Mouse (Mus musculus): ENCODE results near the gene Lrrc74a. TPM values are rescaled to one million over a fixed set of nuclear protein-coding genes. Genes with fewer than 3 reads are reported as not detected.

Lrrc74a gene
- polyA plus RNA-seq, 1 experiment from 2014 or later = not detected

DNA sequence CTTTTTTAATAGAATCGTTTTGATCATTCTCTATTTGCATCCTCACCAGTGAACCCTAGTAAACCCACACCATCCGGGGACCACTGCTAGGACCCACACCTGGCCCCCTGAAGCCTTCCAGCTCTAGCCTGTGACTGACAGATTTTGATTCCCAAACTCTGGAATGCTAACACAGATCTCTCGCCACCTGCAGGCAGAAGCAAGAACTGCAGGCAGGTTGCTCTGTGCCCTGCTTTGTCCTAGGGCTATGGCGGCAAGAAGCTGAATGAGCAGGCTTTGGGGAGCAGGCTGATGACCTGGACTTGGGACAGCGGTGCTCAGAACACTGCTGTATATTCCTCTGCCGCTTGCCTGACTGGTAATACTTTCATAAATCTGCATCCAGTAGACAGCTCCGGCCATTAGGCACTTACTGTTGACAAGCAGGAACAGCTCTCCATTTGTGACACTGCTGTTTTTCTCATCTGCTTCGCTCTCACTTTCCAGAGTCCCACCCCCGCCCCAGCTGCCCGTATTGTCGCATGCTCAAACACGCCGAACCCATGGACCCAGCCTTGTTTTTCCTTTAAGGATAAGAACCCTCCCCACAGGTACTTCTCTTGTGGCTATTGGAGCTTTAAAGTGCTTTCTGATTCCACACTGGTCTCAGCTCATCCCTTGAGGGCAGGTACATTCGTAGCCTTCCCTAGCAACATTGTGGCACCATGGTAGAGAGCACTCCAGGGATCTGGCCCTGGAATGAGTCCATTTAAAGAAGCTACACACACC lies 64.8 kb downstream of the Lrrc74a start:
- Histone ChIP-seq H3K27me3 (replicated peaks; ENCODE audit: control insufficient read depth, insufficient read depth, low read length) (no peaks in the 10 kb centered on the region), H3K36me3 (ENCODE audit: control insufficient read depth, insufficient read depth, low read length) (no peaks in the 10 kb centered on the region), H3K27ac (ENCODE audit: low read depth, low read length) (peak overlapping the region; percentile 49), H3K9me3 (replicated peaks; ENCODE audit: control insufficient read depth, low read length) (no peaks in the 10 kb centered on the region), H3K4me1 (ENCODE audit: control insufficient read depth, insufficient read depth, low read length) (peaks cover 45% of the 10 kb centered on the region), H3K9ac (ENCODE audit: low read length) (peak overlapping the region; percentile 21; the same call in 1 of the 2 replicates), H3K4me3 (ENCODE audit: low read depth, low read length) (no peak overlapping the region), H3K4me2 (ENCODE audit: low read length) (no peak overlapping the region)
- DNase-seq (ENCODE audit: low spot score) (peak; percentile 93), ATAC-seq (peak; percentile 11)
- 14% methylated on average over 14 of the region's 14 CpGs for WGBS

DNA sequence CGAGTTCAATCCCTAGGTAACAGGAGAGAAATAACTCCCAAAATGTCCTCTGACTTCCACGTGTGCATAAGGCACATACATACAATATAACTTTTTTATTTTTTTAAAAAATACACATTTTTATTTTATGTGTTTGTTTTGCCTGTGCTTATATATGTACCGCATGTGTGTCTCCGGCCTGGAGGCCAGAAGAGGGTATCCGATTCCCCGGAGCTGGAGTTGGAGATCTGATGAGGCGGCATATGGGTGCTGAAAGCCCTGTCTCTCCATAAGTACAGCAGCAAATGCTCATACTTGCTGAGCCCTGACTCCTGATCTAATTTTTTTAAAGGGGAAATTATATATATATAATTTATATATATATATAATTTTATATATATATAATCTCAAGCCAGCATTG lies 65.6 kb downstream of the Lrrc74a start:
- no peak for ATAC-seq
- peaks cover 53% of the 10 kb centered on the region for H3K4me1 ChIP-seq (ENCODE audit: control insufficient read depth, insufficient read depth, low read length)
- no peak overlapping the region for H3K4me2 ChIP-seq (ENCODE audit: low read length)
- H3K9me3 ChIP-seq (replicated peaks; ENCODE audit: control insufficient read depth, low read length) = no peaks in the 10 kb centered on the region
- H3K36me3 ChIP-seq (ENCODE audit: control insufficient read depth, insufficient read depth, low read length) = no peaks in the 10 kb centered on the region
- H3K4me3 ChIP-seq (ENCODE audit: low read depth, low read length) = no peak overlapping the region
- H3K27ac ChIP-seq (ENCODE audit: low read depth, low read length) = peak overlapping the region; percentile 98
- WGBS = 86% methylated on average over 7 of the region's 7 CpGs
- H3K27me3 ChIP-seq (replicated peaks; ENCODE audit: control insufficient read depth, insufficient read depth, low read length) = no peaks in the 10 kb centered on the region
- H3K9ac ChIP-seq (ENCODE audit: low read length) = no peak overlapping the region
- no peak for DNase-seq (ENCODE audit: low spot score)

DNA sequence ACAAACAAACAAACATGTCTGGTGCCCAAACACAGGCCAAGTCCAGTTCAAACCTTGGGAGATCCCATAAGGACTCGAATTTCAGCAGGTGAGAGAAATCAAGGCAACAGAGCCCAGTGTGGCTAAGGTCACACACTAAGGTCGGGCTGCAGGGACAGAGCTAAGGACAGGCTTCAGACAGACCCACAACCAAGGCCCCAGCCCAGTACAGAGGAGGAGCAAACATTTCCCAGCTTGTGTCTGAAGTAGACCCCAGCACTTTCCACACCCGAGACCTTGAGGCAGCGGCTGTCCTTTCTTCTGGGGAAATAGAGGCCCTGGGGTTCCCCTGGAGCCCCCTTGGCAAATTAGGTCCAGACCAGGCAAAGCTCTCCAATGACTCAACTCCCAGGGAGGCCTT lies 66.2 kb downstream of the Lrrc74a start:
- peaks cover 58% of the 10 kb centered on the region for H3K4me1 ChIP-seq (ENCODE audit: control insufficient read depth, insufficient read depth, low read length)
- H3K9ac ChIP-seq (ENCODE audit: low read length) = peak overlapping the region; percentile 36; the same call in 1 of the 2 replicates
- 23% methylated on average over 4 of the region's 4 CpGs for WGBS
- peak overlapping the region; percentile 44; the same call in 1 of the 2 replicates for H3K4me2 ChIP-seq (ENCODE audit: low read length)
- H3K27ac ChIP-seq (ENCODE audit: low read depth, low read length) = peak overlapping the region; percentile 98
- H3K27me3 ChIP-seq (replicated peaks; ENCODE audit: control insufficient read depth, insufficient read depth, low read length) = no peaks in the 10 kb centered on the region
- DNase-seq (ENCODE audit: low spot score) (no peak), ATAC-seq (no peak)
- no peaks in the 10 kb centered on the region for H3K9me3 ChIP-seq (replicated peaks; ENCODE audit: control insufficient read depth, low read length)
- no peak overlapping the region for H3K4me3 ChIP-seq (ENCODE audit: low read depth, low read length)
- H3K36me3 ChIP-seq (ENCODE audit: control insufficient read depth, insufficient read depth, low read length) = no peaks in the 10 kb centered on the region

DNA sequence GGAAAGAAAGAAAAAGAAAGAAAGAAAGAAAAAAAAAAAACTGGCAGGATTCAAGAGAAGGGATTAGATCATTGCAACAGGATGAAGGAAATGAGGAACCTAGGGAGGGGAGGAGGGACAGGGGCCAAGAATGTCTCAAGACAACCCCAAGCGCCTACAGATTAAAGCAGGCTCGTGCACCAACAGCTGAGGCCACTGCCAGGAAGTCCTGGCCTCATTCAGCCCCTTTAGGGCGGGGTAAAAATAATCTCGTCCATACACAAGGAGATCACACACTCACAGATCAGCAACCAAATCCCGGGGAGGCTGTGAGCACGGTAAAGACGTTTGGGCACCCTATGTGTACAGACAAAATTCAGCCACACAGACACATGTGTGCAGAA lies 66.6 kb downstream of the Lrrc74a start:
- Histone ChIP-seq H3K9me3 (replicated peaks; ENCODE audit: control insufficient read depth, low read length) (no peaks in the 10 kb centered on the region), H3K9ac (ENCODE audit: low read length) (peak overlapping the region; percentile 57), H3K27ac (ENCODE audit: low read depth, low read length) (peak overlapping the region; percentile 98), H3K4me3 (ENCODE audit: low read depth, low read length) (no peak overlapping the region), H3K36me3 (ENCODE audit: control insufficient read depth, insufficient read depth, low read length) (no peaks in the 10 kb centered on the region), H3K4me1 (ENCODE audit: control insufficient read depth, insufficient read depth, low read length) (peaks cover 62% of the 10 kb centered on the region), H3K27me3 (replicated peaks; ENCODE audit: control insufficient read depth, insufficient read depth, low read length) (no peaks in the 10 kb centered on the region), H3K4me2 (ENCODE audit: low read length) (peak overlapping the region; percentile 44)
- ATAC-seq (peak; percentile 38), DNase-seq (ENCODE audit: low spot score) (peak; percentile 81)
- 0% methylated on average over 7 of the region's 7 CpGs for WGBS

DNA sequence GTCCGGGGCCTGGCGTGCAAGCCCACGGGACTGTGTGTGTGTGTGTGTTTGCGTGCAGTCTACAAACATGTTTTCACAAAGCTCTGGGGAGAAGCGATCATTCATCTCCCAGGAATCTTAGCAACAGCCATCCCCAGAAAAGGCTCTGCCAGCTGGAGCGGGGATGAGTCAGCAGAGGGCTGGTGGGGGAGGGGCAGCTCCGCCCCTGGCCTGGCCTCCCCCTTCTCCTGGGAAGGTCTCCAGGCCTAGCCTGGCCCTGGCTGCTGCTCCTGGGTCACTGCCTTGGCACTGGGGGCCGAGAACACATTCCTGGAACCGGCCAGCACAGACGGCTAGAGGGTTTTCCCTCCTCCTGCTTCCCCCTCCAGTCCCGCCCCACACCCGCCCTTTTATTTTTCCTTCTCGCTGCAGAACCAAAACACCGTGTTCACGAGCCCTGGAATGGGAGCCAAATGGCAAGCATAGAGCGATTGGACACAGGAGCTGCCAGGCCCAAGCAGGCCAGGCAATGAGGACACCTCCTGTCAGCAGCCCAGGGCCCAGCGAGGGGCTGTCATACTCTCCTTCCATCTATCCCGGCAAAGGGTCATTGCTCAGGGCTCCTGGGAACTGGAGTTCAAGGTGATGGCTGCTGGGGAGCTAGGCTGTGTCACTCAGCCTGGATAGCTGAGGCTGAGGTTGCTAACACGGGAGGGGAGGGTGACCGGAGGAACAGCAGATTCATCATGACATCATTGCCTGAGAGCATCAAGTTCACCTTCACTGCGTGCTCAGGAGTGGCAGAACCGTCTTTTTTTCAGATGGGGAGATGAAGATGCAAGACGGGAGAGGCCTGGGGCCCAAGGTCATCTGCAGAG lies 67.2 kb downstream of the Lrrc74a start:
- peak overlapping the region; percentile 44 for H3K4me2 ChIP-seq (ENCODE audit: low read length)
- peak overlapping the region; percentile 98 for H3K27ac ChIP-seq (ENCODE audit: low read depth, low read length)
- peak overlapping the region; percentile 57 for H3K9ac ChIP-seq (ENCODE audit: low read length)
- peaks cover 68% of the 10 kb centered on the region for H3K4me1 ChIP-seq (ENCODE audit: control insufficient read depth, insufficient read depth, low read length)
- no peak overlapping the region; the same call in 1 of the 2 replicates for H3K4me3 ChIP-seq (ENCODE audit: low read depth, low read length)
- H3K9me3 ChIP-seq (replicated peaks; ENCODE audit: control insufficient read depth, low read length) = no peaks in the 10 kb centered on the region
- 2% methylated on average over 23 of the region's 23 CpGs for WGBS
- H3K27me3 ChIP-seq (replicated peaks; ENCODE audit: control insufficient read depth, insufficient read depth, low read length) = no peaks in the 10 kb centered on the region
- no peaks in the 10 kb centered on the region for H3K36me3 ChIP-seq (ENCODE audit: control insufficient read depth, insufficient read depth, low read length)
- ATAC-seq (peak; percentile 71), DNase-seq (ENCODE audit: low spot score) (peak; percentile 94)

DNA sequence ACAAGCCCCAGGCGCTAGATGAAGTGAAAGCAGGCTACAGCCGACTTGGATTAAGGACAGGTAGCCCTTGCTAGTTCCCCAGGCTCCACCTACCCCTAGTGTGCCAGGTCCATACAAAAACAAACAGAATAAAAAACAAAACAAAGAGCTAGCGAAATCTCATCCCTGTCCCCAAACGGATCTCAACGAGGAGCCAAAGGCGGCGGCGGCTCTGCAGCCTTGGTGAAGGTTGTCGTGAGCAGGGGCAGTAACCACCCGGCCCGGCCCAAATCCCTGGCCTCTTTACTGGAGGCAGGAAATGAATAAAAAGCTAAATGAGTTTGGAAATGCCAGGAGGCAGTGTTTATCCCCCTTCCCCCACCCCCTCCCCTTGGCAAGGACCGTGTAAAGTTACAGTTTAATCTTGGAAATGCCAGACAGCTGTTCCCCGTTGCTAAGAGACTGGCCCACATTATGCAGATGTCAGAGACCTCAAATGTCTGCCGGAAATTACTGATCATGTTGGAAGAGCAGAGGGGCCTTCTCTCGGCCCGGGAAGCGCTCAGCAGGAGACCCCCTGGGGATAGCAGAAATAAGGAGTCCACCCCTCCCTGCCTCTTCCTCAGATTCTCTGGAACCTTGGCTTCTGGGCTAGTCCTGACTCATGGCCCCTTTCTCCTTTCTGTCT lies 68.0 kb downstream of the Lrrc74a start:
- Histone ChIP-seq H3K36me3 (ENCODE audit: control insufficient read depth, insufficient read depth, low read length) (no peaks in the 10 kb centered on the region), H3K4me1 (ENCODE audit: control insufficient read depth, insufficient read depth, low read length) (peaks cover 76% of the 10 kb centered on the region), H3K9me3 (replicated peaks; ENCODE audit: control insufficient read depth, low read length) (no peaks in the 10 kb centered on the region), H3K4me3 (ENCODE audit: low read depth, low read length) (no peak overlapping the region; the same call in 1 of the 2 replicates), H3K27ac (ENCODE audit: low read depth, low read length) (peak overlapping the region; percentile 98), H3K4me2 (ENCODE audit: low read length) (peak overlapping the region; percentile 44), H3K27me3 (replicated peaks; ENCODE audit: control insufficient read depth, insufficient read depth, low read length) (no peaks in the 10 kb centered on the region), H3K9ac (ENCODE audit: low read length) (peak overlapping the region; percentile 57)
- ATAC-seq (peak; percentile 27), DNase-seq (ENCODE audit: low spot score) (peak; percentile 90)
- WGBS = 2% methylated on average over 17 of the region's 17 CpGs

DNA sequence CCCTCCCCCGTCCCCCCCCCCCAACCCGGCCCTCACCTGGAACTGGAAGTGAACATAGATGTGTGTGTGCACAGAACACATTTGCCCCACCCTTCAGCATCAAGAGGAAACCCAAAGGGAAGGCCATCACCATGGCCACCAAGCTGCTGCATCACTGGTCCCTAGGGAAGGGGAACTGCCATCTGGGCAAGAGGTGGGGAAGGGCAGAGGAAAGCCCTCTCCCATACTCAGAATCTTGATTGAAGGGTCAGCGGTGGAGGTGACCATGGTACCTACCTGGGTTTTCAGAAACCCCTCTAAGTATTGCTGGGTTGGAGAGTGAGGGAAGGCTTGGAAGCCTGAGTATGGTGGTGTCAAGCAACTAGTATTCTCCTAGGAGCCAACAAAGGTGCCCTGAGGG lies 68.7 kb downstream of the Lrrc74a start:
- 38% methylated on average over 3 of the region's 3 CpGs for WGBS
- Histone ChIP-seq H3K36me3 (ENCODE audit: control insufficient read depth, insufficient read depth, low read length) (no peaks in the 10 kb centered on the region), H3K9me3 (replicated peaks; ENCODE audit: control insufficient read depth, low read length) (no peaks in the 10 kb centered on the region), H3K27me3 (replicated peaks; ENCODE audit: control insufficient read depth, insufficient read depth, low read length) (no peaks in the 10 kb centered on the region), H3K27ac (ENCODE audit: low read depth, low read length) (peak overlapping the region; percentile 98), H3K4me2 (ENCODE audit: low read length) (no peak overlapping the region), H3K4me3 (ENCODE audit: low read depth, low read length) (no peak overlapping the region), H3K4me1 (ENCODE audit: control insufficient read depth, insufficient read depth, low read length) (peaks cover 82% of the 10 kb centered on the region), H3K9ac (ENCODE audit: low read length) (0 out of 2 replicates have a peak overlapping the region, but pooled peaks have one; percentile 57)
- ATAC-seq (no peak), DNase-seq (ENCODE audit: low spot score) (no peak)

DNA sequence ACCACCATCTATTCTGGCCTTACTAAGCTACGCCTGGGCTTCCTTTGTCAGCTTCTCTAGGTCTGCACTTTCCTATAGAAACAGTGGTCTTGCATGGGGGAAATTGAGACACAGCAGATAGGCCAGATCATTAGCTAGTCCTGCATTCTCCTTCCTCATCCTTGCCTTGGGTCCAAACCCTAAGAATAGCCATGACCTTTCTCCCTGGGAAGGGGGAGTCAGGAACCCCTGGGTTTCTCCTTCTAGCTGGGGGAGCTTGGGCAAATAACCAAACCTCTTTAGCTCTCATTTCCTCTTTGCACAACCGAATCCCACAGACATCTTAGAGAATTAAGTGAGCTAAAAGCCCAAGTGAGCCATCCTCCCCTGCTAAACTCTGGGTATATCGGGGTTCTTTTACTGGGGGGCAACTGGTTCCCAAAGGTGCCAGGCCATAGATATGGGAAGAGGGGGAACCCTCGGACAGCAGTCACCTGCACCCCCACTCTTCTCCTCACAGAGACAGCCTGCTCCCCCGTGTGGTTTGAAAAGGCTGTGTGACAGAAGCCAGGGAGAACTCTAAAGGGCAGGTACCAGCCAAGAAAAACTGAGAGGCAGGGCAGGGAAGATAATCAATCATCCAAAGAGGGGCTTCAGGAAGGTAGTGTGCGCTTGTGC lies 69.6 kb downstream of the Lrrc74a start:
- peaks cover 88% of the 10 kb centered on the region for H3K4me1 ChIP-seq (ENCODE audit: control insufficient read depth, insufficient read depth, low read length)
- ATAC-seq = no peak
- H3K4me3 ChIP-seq (ENCODE audit: low read depth, low read length) = no peak overlapping the region
- peak overlapping the region; percentile 59 for H3K27ac ChIP-seq (ENCODE audit: low read depth, low read length)
- H3K27me3 ChIP-seq (replicated peaks; ENCODE audit: control insufficient read depth, insufficient read depth, low read length) = no peaks in the 10 kb centered on the region
- no peak overlapping the region for H3K4me2 ChIP-seq (ENCODE audit: low read length)
- H3K9ac ChIP-seq (ENCODE audit: low read length) = no peak overlapping the region
- DNase-seq (ENCODE audit: low spot score) = no peak
- no peaks in the 10 kb centered on the region for H3K9me3 ChIP-seq (replicated peaks; ENCODE audit: control insufficient read depth, low read length)
- 51% methylated on average over 6 of the region's 6 CpGs for WGBS
- no peaks in the 10 kb centered on the region for H3K36me3 ChIP-seq (ENCODE audit: control insufficient read depth, insufficient read depth, low read length)

Measured in forebrain, embryonic 14.5 days (tissue).